Mouse (Mus musculus): ENCODE data around the gene Kifc5b.
"Not testable (repeated sequence)": the region's sequence is repeated elsewhere in the genome, so short reads cannot be mapped to it uniquely, and the experiment has no call there.

Gene Kifc5b

DNA sequence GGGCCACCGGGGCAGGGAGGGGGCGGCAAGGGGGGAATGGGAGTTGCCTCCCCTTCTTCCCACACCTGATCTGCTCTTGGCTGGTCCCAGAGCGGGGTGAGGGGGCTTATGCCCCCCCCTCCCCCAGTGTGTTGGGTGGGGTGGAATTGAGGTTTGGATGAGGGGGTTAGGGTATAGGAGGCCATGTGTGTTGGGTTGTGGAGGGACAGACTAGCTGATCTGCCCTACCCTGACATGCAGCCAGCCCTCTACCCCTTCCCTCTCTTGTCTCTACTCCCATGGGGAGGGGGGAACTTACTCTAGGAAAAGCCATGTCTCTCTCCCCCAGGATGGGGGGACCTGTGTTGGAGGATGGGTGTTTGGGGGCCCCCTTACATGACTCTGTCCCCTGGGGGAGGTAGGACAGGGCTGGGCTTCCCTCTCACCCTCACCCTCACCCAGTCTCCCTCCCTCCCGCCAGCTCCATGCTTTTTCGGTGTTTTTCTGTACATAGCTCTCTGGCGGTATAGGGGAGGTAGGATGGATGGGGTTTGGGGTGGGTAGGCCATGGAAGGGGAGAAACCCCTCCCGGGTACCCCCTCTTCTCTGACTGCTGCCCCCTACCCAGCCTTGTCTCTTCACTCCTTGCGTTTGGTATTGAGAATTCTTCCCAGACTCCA is 54.5 kb downstream of the Kifc5b start:
- DNase-seq (ENCODE audit: low read depth, low spot score), result no peak

DNA sequence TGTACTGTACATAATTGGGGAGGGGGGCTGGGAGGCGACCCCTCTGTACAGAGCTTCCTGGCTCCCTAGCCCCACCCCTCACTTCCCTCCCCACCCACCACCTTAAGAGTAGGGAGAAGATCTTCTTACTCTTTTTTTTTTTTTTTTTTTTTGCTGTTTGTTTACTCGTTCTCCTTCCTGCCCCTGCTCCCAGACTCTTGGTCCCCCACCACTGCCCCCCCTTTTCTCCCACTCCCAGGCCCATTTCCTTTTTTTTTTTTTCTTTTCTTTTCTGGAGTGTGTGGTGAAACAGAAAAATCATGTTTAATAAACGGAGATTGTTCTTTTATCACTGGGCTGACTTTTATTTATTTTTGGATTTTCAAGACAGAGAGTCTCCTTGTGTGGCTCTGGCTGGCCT is 55.2 kb downstream of the Kifc5b start:
- DNase-seq (ENCODE audit: low read depth, low spot score), result no peak

DNA sequence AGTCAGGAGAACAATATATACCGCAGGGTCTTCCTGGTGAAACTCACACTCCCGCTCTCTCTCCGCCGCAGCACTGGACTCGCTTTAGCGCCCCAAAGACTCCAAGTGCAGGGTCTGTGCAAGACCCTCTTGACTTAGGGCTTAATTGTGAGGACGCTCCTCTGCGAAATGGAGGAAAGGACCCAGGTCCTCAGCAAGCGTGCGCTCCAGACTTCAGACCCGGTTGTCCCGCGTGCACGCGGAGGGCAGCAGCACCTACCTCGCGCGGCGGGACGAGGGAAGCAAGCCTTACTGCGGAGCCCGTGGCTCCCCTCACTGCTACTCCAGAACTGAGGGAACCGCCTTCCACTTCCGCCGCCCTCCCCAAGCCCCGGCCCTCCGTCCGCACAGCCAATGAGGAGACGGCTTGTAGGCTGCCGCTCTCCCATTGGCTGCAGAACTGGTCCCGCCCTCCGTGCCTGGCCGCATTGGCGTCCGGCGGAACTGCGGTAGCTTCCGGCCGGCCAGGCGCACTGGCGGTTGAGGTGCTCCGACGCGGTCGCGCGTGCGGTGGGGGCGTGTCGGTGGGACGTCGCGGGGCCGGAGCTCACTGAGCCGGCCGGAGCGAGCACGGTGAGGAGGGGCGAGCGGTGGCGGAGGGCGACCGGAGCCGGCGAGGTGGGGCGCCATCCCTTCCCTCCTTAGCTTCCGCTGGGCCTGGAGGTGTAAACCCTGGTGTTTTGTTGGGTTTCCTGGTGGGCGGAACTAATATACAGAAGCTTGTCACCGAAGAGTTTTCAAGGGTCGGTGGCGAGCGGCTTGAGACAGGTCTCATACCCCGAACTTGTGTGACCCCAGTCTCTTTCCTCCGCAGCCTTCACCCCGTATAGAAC is 56.0 kb downstream of the Kifc5b start, which contains the start of gene Zbtb9:
Gene Zbtb9 (plus strand): TSS at position 465 of the 872 bp plus-strand sequence.
- DNase-seq (ENCODE audit: low read depth, low spot score), result peak; percentile 86

- no peak for DNase-seq (ENCODE audit: low read depth, low spot score)
Observed at GRCm38 (mm10) chr17:26974547-26974946, 57.7 kb downstream of the Kifc5b start.

DNA sequence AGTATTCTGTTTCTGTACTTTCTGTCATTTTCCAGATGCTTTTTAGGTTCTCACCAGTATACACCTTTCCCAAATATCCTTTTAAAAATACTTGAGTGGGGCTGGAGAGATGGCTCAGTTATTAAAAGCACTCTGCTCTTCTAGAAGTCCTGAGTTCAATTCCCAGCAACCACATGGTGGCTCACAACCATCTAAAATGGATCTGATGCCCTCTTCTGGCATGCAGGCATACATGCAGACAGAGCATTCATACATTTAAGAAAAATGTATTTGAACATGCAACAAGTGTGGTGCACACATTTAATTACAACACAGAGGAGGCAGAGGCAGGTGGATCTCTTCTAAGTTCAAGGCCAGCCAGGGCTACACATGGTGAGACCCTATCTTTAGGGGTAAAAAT is 58.5 kb downstream of the Kifc5b start:
- DNase-seq (ENCODE audit: low read depth, low spot score), result no peak

DNA sequence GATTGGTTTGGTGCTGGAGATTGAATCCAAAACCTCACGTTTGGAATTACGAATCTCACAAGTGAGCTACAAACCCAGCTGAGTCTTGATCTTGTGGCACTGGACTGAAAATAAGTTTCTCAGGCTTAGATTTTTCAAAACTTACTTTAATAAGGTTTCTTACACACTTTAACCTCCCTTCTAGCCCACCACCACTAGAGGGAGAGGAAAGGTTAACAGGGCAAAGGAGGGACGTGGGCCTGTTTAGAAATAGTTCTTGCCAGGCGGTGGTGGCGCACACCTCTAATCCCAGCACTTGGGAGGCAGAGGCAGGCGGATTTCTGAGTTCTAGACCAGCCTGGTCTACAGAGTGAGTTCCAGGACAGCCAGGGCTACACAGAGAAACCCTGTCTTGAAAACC is 60.5 kb downstream of the Kifc5b start:
- DNase-seq (ENCODE audit: low read depth, low spot score), result not testable (repeated sequence)

DNA sequence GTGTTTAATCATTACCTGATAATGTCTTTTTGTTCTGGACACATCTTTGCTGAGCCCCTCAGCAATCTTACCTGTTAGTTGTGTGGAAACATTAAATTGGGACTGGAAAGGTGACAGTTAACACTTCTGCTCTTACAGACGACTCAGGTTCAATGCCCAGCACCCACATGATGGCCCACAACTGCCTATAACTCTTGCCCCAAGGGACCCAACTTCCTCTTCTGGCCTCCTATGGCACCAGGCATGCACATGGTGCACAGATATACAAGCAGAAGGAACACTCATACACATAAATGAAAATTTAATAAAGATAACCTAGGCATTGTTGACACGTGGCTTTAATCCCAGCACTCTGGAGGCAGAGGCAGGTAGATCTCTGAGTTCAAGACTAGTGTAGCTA is 62.5 kb downstream of the Kifc5b start:
- DNase-seq (ENCODE audit: low read depth, low spot score), result no peak

- DNase-seq (ENCODE audit: low read depth, low spot score), result no peak
Observed at GRCm38 (mm10) chr17:26981050-26981449, 64.2 kb downstream of the Kifc5b start.

All from brain, embryonic 18.5 days (tissue).